Mouse (Mus musculus) hindlimb bud, embryonic 11.5 days (tissue): ENCODE data around the gene Med1.
"Not testable (repeated sequence)": the region's sequence is repeated elsewhere in the genome, so short reads cannot be mapped to it uniquely, and the experiment has no call there.

Experiments
- DNase-seq: peaks from one replicate; pipeline ENCODE4 v3.0.0-alpha.2; 2012; ENCODE audit warnings: low read depth, low spot score; ENCODE audit errors: extremely low spot score

The Med1 gene

GRCm38 (mm10) chr11:98192901-98193805 is at the start of gene Med1:
Gene Med1, minus strand, starts transcription at chr11:98193293.
- peak; percentile 98 for DNase-seq

GRCm38 (mm10) chr11:98238995-98239394 is 45.9 kb upstream of the Med1 start:
- DNase-seq = no peak

- DNase-seq = no peak
These were observed 45.3 kb upstream of the Med1 start for GRCm38 (mm10) chr11:98238416-98238815.

GRCm38 (mm10) chr11:98226349-98226748 is 33.3 kb upstream of the Med1 start:
- no peak for DNase-seq

- no peak for DNase-seq
These were observed 20.2 kb upstream of the Med1 start for GRCm38 (mm10) chr11:98213311-98213710.

GRCm38 (mm10) chr11:98209661-98210060 is 16.6 kb upstream of the Med1 start:
- not testable (repeated sequence) for DNase-seq

- not testable (repeated sequence) for DNase-seq
These were observed 13.2 kb upstream of the Med1 start for GRCm38 (mm10) chr11:98206281-98206680.

GRCm38 (mm10) chr11:98205463-98205862 is 12.4 kb upstream of the Med1 start:
- no peak for DNase-seq

- DNase-seq = no peak
These were observed 10.9 kb upstream of the Med1 start for GRCm38 (mm10) chr11:98203931-98204421.

- no peak for DNase-seq
These were observed 10.3 kb upstream of the Med1 start for GRCm38 (mm10) chr11:98203351-98203911.

GRCm38 (mm10) chr11:98202641-98203350 is 9.7 kb upstream of the Med1 start, which contains the start of gene Cdk12:
Gene Cdk12, plus strand, starts transcription at chr11:98203059.
- peak; percentile 99 for DNase-seq

- DNase-seq = no peak
These were observed 8.9 kb upstream of the Med1 start for GRCm38 (mm10) chr11:98201791-98202640.

GRCm38 (mm10) chr11:98190820-98191219 is 2.3 kb downstream of the Med1 start:
- no peak for DNase-seq

- no peak for DNase-seq
These were observed 5.3 kb downstream of the Med1 start for GRCm38 (mm10) chr11:98187640-98188395.

- DNase-seq = not testable (repeated sequence)
These were observed 10.9 kb downstream of the Med1 start for GRCm38 (mm10) chr11:98182149-98182548.

GRCm38 (mm10) chr11:98168400-98168799 is 24.7 kb downstream of the Med1 start:
- DNase-seq = no peak

GRCm38 (mm10) chr11:98155094-98155493 is 38.0 kb downstream of the Med1 start:
- DNase-seq = no peak

GRCm38 (mm10) chr11:98150625-98151156 is 42.4 kb downstream of the Med1 start:
- DNase-seq = peak; percentile 26
